Mouse (Mus musculus) A20 (cell line): ENCODE data around the gene Tpd52l2.
"Not testable (repeated sequence)": the region's sequence is repeated elsewhere in the genome, so short reads cannot be mapped to it uniquely, and the experiment has no call there.

Experiments used
- DNase-seq: peaks from one replicate; pipeline ENCODE4 v3.0.0-alpha.2; 2011; ENCODE audit warnings: low read depth, low spot score

Gene Tpd52l2

GRCm38 (mm10) chr2:181487338-181488277 lies 9.3 kb upstream of the Tpd52l2 start:
- peak; percentile 26 for DNase-seq

GRCm38 (mm10) chr2:181491432-181492205 lies 5.3 kb upstream of the Tpd52l2 start:
- peak; percentile 92 for DNase-seq

- DNase-seq: peak; percentile 87
These were observed 4.7 kb upstream of the Tpd52l2 start for GRCm38 (mm10) chr2:181492206-181492605.

- no peak for DNase-seq
These were observed 3.6 kb upstream of the Tpd52l2 start, which contains the start of gene Abhd16b for GRCm38 (mm10) chr2:181493156-181493927. TSS of gene Abhd16b (plus strand) at chr2:181493206.

GRCm38 (mm10) chr2:181494266-181494945 lies 2.5 kb upstream of the Tpd52l2 start:
- no peak for DNase-seq

- DNase-seq: not testable (repeated sequence)
These were observed 1.1 kb upstream of the Tpd52l2 start for GRCm38 (mm10) chr2:181495845-181496244.

- peak; percentile 82 for DNase-seq
These were observed 661 bp upstream of the Tpd52l2 start for GRCm38 (mm10) chr2:181496281-181496680.

- DNase-seq: peak; percentile 74
These were observed 570 bp downstream of the Tpd52l2 start for GRCm38 (mm10) chr2:181497548-181497875.

GRCm38 (mm10) chr2:181498644-181499043 lies 1.7 kb downstream of the Tpd52l2 start:
- DNase-seq: no peak

GRCm38 (mm10) chr2:181509191-181509590 lies 12.2 kb downstream of the Tpd52l2 start:
- no peak for DNase-seq

GRCm38 (mm10) chr2:181511231-181511630 lies 14.3 kb downstream of the Tpd52l2 start:
- no peak for DNase-seq

- peak; percentile 28 for DNase-seq
These were observed 22.3 kb downstream of the Tpd52l2 start for GRCm38 (mm10) chr2:181519201-181519600.

- peak; percentile 99 for DNase-seq
These were observed 23.4 kb downstream of the Tpd52l2 start, which contains the start of gene Dnajc5 for GRCm38 (mm10) chr2:181520118-181520935. TSS of gene Dnajc5 (plus strand) at chr2:181520485.

GRCm38 (mm10) chr2:181520936-181521227 lies 23.9 kb downstream of the Tpd52l2 start:
- DNase-seq: no peak

GRCm38 (mm10) chr2:181521491-181521890 lies 24.5 kb downstream of the Tpd52l2 start:
- DNase-seq: peak; percentile 16

GRCm38 (mm10) chr2:181522811-181523210 lies 25.9 kb downstream of the Tpd52l2 start:
- DNase-seq: peak; percentile 62

- no peak for DNase-seq
These were observed 28.6 kb downstream of the Tpd52l2 start for GRCm38 (mm10) chr2:181525526-181525925.

GRCm38 (mm10) chr2:181529076-181529475 lies 32.1 kb downstream of the Tpd52l2 start:
- DNase-seq: no peak

- no peak for DNase-seq
These were observed 35.6 kb downstream of the Tpd52l2 start for GRCm38 (mm10) chr2:181532589-181532988.

GRCm38 (mm10) chr2:181536410-181536809 lies 39.5 kb downstream of the Tpd52l2 start:
- DNase-seq: no peak
